Mouse (Mus musculus) heart, postnatal 4 days (tissue): ENCODE measurements around the gene Pknox1. TPM values are rescaled to one million over a fixed set of nuclear protein-coding genes. Genes with fewer than 3 reads are reported as not detected.
A peak's percentile ranks its signal among the peaks of the same experiment; 100 is the strongest.

Source experiments
- DNase-seq: peaks from one replicate; pipeline ENCODE4 v3.0.0; 2021
- total RNA-seq, 2 experiments: library from RNA; stranded (reverse); gene quantifications; 2 replicates each; pipeline ENCODE4 v1.2.3; 2021

Gene Pknox1
- total RNA-seq, 2 experiments from 2014 or later = 17.0 to 17.9 TPM

GRCm38 (mm10) chr17:31556253-31556652, 8.3 kb upstream of the Pknox1 start:
- DNase-seq = peak; percentile 17

DNA sequence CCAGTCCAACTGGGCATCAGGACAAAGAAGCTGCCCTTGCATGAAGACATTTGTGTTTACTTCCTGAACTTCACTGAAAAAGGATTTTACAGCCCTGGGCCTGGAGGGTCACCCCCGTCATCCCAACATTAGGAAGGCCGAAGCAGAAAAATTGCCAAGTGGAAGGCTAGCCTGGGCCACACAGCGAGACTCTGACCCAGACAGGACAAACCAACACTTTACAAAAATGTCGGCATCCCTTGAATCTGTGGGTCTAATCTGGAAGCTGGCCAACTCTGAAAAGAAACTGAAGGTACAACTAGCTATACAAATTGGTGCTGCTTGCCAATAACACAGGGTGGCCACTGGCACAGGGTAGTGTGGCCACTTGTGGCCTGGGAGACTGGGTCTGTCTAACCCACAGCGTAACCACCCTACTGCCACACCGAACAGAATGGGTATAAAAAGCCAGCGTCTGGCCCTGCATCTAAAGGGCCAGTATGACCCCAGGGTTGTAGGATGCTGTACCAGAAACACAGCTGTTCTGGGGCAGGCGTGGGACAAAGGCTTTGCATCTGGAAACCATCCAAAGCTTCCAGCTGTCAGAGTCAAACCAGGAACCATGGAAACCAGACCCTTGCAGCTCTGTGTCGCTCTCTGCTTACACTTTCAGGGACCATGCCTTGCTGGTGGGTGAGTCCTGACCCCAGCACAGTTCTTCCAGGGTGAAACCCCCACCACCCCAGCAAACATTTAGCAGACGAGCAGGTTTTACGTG, 7.2 kb upstream of the Pknox1 start:
- peak; percentile 64 for DNase-seq

- DNase-seq = no peak
Observed at GRCm38 (mm10) chr17:31557947-31558542, 6.5 kb upstream of the Pknox1 start.

- no peak for DNase-seq
Observed at GRCm38 (mm10) chr17:31559021-31559789, 5.3 kb upstream of the Pknox1 start.

DNA sequence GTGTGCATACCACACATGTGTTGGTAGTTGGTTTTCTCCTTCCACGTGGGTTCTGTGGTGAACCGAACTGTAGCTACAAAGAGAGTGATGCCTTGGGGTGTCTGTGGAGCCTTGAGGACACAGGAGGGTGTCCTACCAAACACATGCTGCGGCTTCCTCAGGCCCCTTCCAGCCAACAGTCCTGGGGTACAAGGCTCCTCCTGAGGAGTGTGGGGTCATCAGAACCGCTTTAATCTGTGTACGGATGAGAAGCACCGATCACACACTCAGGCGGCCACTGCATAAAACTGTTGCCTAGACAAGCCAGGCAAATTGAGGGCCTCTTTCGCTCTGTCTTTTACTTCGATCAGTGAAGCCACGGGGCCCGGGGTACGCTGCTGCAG, 911 bp upstream of the Pknox1 start:
- peak; percentile 39 for DNase-seq

GRCm38 (mm10) chr17:31564858-31565140, 265 bp downstream of the Pknox1 start:
- DNase-seq = no peak

GRCm38 (mm10) chr17:31565141-31566056, 865 bp downstream of the Pknox1 start:
- DNase-seq = peak; percentile 77

DNA sequence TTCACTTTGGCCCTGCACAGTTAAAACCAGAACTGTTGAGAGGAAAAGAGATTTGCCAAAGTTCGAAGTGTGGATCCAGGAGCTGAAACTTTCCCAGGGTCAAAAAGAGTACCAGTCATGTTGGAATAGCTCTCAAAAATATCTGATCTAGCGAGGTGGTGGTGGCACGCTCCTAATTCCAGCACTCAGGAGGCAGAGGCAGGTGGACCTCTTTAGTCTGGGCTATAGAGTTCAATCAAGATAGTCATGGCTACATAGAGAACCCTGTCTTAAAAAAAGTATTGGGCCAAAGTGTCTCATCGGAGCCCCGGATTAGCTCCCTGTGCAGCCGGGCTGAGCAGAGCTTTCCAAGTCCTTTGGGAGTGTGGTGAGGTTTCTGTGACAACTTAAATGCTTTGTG, 1.7 kb downstream of the Pknox1 start:
- DNase-seq = no peak

- no peak for DNase-seq
Observed at GRCm38 (mm10) chr17:31569756-31570155, 5.2 kb downstream of the Pknox1 start.

DNA sequence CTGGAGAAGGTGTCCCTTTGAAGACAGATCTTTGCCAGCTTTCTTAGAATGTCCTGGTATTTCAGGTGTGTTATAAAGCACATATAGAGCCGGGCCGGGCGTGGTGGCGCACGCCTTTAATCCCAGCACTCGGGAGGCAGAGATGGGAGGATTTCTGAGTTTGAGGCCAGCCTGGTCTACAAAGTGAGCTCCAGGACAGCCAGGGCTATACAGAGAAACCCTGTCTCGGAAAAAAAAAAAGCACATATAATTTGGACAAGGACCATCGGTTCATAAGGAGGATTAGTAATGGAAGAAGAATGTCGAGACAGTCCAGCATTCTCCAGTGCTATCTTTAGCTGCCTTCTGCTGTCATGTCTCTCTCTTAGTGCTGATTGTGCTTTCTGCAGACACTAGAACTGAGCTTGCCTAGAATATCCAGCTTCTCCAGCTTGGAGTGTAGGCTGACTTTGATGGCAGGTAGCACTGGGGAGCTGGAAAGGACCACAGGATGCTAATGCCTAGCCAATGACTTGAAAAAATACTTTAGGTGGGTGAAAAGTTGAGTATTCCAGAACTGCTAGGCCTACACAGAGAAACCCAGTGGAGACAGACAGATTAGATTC, 5.9 kb downstream of the Pknox1 start:
- peak; percentile 50 for DNase-seq

DNA sequence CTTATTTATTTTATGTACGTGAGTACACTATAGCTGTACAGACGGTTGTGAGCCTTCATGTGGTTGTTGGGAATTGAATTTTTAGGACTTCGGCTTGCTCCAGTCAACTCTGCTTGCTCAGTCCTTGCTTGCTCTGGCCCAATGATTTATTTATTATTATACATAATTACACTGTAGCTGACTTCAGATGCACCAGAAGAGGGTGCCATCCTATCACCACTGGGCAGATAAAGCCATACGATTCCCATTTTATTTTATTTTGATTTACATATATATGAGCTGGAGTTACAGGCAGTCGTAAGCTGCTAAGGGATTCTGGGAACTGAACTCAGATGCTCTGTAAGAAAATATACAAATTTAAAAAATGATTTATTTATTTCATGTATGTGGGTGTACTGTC, 7.2 kb downstream of the Pknox1 start:
- DNase-seq = no peak

GRCm38 (mm10) chr17:31574662-31575061, 10.1 kb downstream of the Pknox1 start:
- no peak for DNase-seq

DNA sequence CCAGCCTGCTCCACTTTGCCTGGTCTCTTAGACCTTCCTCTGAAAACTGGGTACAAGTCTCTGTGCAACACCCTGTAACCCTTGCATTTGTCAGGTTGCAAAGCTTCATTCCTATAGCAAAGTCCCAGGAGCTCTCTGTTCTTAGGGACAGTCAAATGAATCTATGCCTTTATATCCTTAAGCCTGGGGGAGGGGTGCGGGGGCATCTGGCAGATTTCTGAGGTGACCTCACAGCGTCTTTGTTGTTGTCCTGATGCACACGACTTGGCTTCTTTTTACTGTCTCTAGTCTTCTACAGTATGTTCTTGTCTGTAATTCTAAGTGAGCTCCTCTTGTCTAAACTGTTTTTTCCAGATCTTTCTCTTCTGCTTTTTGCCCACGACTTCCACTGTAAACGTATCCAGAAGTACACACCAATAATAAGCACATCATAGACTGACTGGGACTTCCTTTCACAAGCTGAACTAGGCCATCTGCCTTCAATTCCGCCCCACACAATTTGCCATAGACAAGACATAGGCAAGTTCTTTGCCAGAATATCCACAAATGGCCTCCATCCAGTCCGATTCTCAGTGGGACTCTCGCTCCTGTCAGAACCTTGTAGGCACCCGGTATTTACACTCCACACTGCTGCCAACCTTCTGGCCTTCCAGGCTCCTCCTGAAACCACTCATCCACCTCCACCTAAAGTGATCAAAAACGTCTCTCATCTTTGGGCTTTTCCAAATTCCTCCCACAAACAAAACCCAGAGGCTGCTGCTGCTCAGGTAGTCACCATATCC, 12.1 kb downstream of the Pknox1 start:
- no peak for DNase-seq

DNA sequence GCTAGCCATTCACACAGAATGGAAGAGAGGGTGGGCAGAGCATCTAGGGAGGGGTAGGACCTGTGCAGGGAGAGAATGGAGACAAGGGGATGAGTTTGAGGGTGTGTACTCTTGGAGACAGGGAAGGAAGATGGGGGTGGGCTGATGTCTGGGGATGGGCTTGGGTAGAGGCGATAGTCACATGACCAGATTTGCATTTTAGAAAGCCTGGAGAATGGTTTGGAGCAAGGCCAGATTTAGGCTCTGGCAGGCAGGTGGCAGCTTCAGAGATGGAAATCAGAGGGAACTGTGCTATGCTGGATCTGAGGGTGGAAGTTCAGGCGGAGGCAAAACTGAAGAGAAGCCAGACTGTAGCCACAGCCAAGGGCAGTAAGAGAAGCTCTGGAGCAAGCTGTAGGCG, 15.8 kb downstream of the Pknox1 start:
- no peak for DNase-seq

DNA sequence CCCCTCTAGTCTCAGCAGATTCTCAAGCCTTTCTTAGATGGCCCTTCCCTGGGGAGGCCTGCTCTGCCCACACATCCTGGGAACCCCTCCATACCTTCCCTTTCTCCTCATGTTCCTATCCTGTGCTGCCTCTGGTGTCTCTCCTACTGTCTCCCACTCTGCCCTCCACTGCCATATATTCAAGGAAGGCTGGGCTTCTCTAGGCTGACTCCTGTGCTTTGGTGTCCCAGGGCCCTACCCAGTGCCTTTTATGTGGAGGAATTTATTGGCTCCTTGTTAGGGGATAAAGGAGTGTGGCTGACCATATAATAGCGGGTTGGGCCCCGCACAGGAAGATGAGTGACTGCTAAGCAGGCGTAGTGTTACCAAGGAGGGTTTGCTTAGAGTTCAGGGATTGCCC, 18.7 kb downstream of the Pknox1 start:
- DNase-seq = no peak

GRCm38 (mm10) chr17:31583781-31584180, 19.2 kb downstream of the Pknox1 start:
- no peak for DNase-seq

DNA sequence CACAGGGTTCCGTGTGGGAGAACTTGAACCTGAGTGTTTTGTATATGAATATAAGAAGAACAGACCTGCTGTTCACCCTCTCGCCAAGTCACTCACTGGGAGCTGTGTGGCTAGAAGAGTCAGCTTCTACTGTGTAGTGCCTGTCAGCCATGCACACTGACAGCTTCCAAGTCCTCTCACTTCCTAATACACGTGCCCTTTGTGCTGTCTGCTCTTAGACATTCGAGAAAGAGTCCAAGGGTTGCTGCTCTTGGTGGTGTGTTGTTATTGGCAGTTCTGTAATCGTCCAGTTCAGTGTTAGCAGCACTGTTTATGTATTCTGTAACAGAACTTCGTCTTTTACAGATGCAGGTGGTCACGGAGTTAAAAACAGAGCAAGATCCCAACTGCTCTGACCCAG, 23.6 kb downstream of the Pknox1 start:
- no peak for DNase-seq

DNA sequence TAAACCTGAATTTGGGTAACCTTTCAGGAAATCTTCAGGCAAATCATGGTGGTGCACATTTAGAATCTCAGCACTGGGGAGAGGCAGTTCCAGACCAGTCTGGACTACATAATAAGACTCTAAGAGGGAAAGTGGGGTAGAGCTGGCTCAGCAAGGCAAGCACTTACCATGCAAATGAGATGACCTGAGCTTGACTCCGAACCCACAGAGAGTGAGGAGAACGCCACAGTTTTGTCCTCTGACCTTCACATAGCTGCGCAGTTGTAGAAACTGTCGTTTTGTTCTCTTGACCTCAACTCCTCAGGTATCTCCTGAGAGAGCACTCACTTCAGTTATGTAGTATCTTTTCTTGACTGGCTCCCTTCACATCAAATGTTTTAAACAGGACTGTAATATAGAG, 24.2 kb downstream of the Pknox1 start:
- DNase-seq = no peak

- no peak for DNase-seq
Observed at GRCm38 (mm10) chr17:31590846-31591245, 26.3 kb downstream of the Pknox1 start.

DNA sequence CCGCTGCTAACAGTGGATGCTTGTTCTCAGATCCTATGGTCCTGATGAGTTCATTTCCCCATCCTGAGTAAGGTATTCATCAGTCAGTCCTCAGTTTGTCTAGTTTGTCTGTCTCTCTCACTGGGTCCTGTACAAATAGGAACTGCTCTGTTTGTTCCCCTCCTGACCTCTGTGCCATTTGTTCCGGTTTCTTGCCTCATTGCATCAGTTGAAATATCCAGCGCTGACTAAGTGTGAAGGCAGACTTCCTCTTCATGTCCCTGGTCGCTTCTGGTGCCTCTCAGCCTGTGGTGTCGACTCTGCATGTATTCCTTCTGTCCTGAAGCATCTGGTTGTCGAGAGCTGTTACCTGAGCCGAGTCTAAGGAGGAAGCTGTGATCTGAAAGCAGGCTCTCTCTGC, 30.1 kb downstream of the Pknox1 start:
- no peak for DNase-seq

DNA sequence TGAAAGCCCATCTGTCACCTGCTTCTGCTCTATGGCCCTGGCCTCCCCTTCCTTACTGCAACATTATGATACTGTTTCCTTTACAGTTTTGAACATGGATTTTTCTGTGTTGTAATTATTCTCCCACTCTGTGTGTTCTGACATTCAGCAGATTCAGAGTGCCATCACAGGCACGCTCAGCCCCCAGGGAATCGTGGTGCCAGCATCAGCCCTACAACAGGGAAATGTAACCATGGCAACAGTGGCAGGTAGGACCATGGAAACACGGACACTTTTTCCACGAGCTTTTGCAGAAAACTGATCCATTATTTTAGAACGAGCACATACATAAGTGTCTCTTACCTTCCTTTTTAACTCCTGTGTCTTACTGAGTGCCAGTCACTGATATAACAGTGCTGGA, 30.5 kb downstream of the Pknox1 start:
- no peak for DNase-seq

DNA sequence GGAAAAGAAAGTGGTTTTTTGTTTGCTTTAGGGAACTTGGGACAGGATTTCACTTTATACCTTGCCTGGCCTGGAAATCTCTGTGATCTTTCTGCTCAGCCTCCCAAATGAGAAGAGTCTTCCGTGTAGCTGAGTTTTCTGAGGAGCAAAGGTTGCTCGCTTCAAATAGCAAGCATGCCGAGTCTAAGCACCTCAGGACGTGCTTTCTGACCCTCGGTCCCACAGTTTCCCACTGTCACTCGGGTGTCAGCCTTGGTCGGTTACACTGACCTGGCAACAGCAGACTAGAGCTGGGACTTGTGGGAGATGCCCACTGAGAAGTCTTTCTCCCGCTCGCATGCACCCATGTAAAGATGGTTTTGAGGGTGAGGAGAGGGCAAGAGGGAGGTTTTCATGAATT, 33.4 kb downstream of the Pknox1 start:
- DNase-seq = no peak
